Mouse (Mus musculus): Measurements from ENCODE around the gene Zfp583.

- no peak for TF ChIP-seq GATA1 (IDR thresholded peaks at IDR 0.05; ENCODE audit: borderline replicate concordance, low read length)
- no peak for TF ChIP-seq FLI1 (IDR thresholded peaks at IDR 0.05; ENCODE audit: low read length)
Observed at GRCm38 (mm10) chr7:6331233-6331956, at the start of gene Zfp583.

All from megakaryocyte, embryonic 14.5 days (primary cell).